Mouse (Mus musculus): Measurements from ENCODE around the gene Clec1b. TPM values are rescaled to one million over a fixed set of nuclear protein-coding genes. Genes with fewer than 3 reads are reported as not detected.
A peak's percentile ranks its signal among the peaks of the same experiment; 100 is the strongest.

Gene Clec1b
- polyA plus RNA-seq, 1 experiment from 2014 or later: 23.6 TPM

DNA sequence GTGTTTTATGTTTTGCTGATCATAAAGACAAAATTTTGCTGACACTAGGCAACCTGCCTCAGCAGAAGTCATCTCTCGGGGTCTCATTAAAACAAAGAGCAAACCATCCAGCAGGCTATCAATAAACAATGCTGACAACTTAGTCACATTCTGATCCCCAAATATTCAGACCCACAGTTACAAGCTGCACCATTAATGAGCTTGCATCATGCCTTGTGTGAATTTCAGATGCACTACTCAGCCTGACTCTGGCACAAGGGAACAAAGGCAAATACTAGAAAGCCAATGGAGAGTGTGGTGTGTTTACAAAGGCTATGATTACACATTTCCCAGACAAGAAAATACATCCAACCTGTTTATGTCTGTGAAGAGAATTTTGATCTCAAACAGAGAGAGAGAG lies 17.1 kb downstream of the Clec1b start:
- no peak overlapping the region for H3K4me2 ChIP-seq
- ATAC-seq (ENCODE audit: insufficient read depth): no peak
- H3K4me1 ChIP-seq (replicated peaks): no peaks in the 10 kb centered on the region
- 74% methylated on average over 1 of the region's 1 CpGs for WGBS (ENCODE audit: insufficient replicate concordance)
- H3K9ac ChIP-seq: no peak overlapping the region
- no peak overlapping the region for H3K27ac ChIP-seq (replicated peaks)
- no peaks in the 10 kb centered on the region for H3K36me3 ChIP-seq (replicated peaks)
- no peaks in the 10 kb centered on the region for H3K9me3 ChIP-seq (replicated peaks)
- no peak overlapping the region for H3K4me3 ChIP-seq (replicated peaks)
- H3K27me3 ChIP-seq: no peaks in the 10 kb centered on the region

DNA sequence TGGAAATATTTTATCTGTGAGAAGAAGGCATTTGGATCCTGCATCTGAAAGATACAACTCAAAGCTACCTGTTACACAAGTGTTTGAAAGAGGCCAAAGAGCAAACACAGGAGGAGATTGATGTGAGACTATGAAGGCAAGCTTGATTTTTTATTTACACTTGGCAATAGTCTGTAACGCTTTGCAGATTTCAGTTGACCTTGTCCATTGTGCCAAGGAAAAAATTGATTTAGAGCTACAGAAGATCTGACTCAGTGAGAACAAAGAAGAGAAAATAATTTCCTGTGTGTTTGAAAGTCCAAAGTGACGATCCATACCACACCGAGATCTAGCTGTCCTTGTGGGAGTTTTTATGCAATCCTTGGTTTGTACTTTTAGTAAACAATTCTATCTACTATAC lies 25.2 kb downstream of the Clec1b start:
- no peak for ATAC-seq (ENCODE audit: insufficient read depth)
- Histone ChIP-seq H3K36me3 (replicated peaks) (no peaks in the 10 kb centered on the region), H3K4me3 (replicated peaks) (no peak overlapping the region), H3K9me3 (replicated peaks) (no peaks in the 10 kb centered on the region), H3K27me3 (no peaks in the 10 kb centered on the region), H3K4me1 (replicated peaks) (0 out of 2 replicates have a peak, but pooled peaks cover 7% of the 10 kb centered on the region), H3K27ac (replicated peaks) (no peak overlapping the region), H3K9ac (no peak overlapping the region), H3K4me2 (no peak overlapping the region)
- 68% methylated on average over 3 of the region's 3 CpGs for WGBS (ENCODE audit: insufficient replicate concordance)

DNA sequence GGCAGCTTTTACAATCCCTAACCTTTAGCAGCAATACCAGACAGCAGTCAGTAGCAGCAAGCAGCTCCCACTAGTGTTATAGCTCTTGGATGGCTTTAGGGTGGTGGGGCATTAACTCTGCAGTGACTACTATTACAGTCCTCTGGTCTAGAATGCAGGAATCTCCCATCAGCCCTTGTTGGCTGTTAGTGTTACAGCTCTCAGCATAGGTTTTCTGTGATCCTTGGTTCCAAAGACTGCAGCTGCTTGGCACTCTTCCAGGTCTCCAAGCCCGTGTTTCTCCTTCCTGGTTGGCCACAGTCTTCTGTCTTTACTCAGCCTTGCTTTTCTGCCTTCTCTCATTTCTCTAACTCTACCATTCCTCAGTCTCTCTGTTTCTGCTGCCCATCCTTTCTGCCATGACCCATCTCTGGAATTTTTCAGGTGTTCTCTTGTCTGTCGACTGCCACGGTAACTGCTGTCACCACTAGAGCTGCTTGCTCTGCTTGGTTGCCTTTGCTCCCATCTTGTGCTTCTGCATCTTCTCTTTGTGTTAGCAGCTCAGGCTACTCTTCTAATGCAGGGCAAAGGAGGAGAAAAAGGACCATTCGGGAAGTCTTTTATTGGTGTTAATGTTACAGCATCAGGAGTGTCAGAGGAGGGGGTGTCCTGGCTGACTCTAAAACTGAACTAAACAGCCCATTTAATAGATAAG lies 26.1 kb downstream of the Clec1b start:
- no peaks in the 10 kb centered on the region for H3K36me3 ChIP-seq (replicated peaks)
- H3K27ac ChIP-seq (replicated peaks): no peak overlapping the region
- H3K4me2 ChIP-seq: no peak overlapping the region
- 61% methylated on average over 4 of the region's 4 CpGs for WGBS (ENCODE audit: insufficient replicate concordance)
- H3K27me3 ChIP-seq: no peaks in the 10 kb centered on the region
- no peak for ATAC-seq (ENCODE audit: insufficient read depth)
- H3K4me1 ChIP-seq (replicated peaks): 0 out of 2 replicates have a peak, but pooled peaks cover 7% of the 10 kb centered on the region
- H3K4me3 ChIP-seq (replicated peaks): no peak overlapping the region
- no peaks in the 10 kb centered on the region for H3K9me3 ChIP-seq (replicated peaks)
- no peak overlapping the region for H3K9ac ChIP-seq

- Histone ChIP-seq H3K9me3 (replicated peaks) (no peaks in the 10 kb centered on the region), H3K4me3 (replicated peaks) (no peak overlapping the region), H3K4me1 (replicated peaks) (0 out of 2 replicates have a peak, but pooled peaks cover 7% of the 10 kb centered on the region), H3K27me3 (no peaks in the 10 kb centered on the region), H3K9ac (no peak overlapping the region), H3K4me2 (no peak overlapping the region), H3K36me3 (replicated peaks) (no peaks in the 10 kb centered on the region), H3K27ac (replicated peaks) (no peak overlapping the region)
- peak; percentile 55; the same call in 1 of the 2 replicates for ATAC-seq (ENCODE audit: insufficient read depth)
- WGBS (ENCODE audit: insufficient replicate concordance): 11% methylated on average over 1 of the region's 1 CpGs
Measured at GRCm38 (mm10) chr6:129423734-129424072, 26.6 kb downstream of the Clec1b start.

- H3K9me3 ChIP-seq (replicated peaks): no peaks in the 10 kb centered on the region
- no peaks in the 10 kb centered on the region for H3K27me3 ChIP-seq
- H3K36me3 ChIP-seq (replicated peaks): no peaks in the 10 kb centered on the region
- H3K4me1 ChIP-seq (replicated peaks): 0 out of 2 replicates have a peak, but pooled peaks cover 7% of the 10 kb centered on the region
- peak overlapping the region; percentile 38; the same call in 1 of the 2 replicates for H3K27ac ChIP-seq (replicated peaks)
- ATAC-seq (ENCODE audit: insufficient read depth): 0 out of 2 replicates have a peak, but pooled peaks have one; percentile 13
- H3K9ac ChIP-seq: no peak overlapping the region
- H3K4me3 ChIP-seq (replicated peaks): no peak overlapping the region
- no peak overlapping the region for H3K4me2 ChIP-seq
- WGBS (ENCODE audit: insufficient replicate concordance): 13% methylated on average over 5 of the region's 5 CpGs
Measured at GRCm38 (mm10) chr6:129425217-129425616, 28.1 kb downstream of the Clec1b start.

- Histone ChIP-seq H3K4me1 (replicated peaks) (0 out of 2 replicates have a peak, but pooled peaks cover 7% of the 10 kb centered on the region), H3K9me3 (replicated peaks) (no peaks in the 10 kb centered on the region), H3K27ac (replicated peaks) (no peak overlapping the region), H3K4me2 (no peak overlapping the region), H3K27me3 (no peaks in the 10 kb centered on the region), H3K4me3 (replicated peaks) (no peak overlapping the region), H3K36me3 (replicated peaks) (no peaks in the 10 kb centered on the region), H3K9ac (no peak overlapping the region)
- 12% methylated on average over 5 of the region's 5 CpGs for WGBS (ENCODE audit: insufficient replicate concordance)
- ATAC-seq (ENCODE audit: insufficient read depth): peak; percentile 14; the same call in 1 of the 2 replicates
Measured at GRCm38 (mm10) chr6:129425812-129426211, 28.7 kb downstream of the Clec1b start.

- Histone ChIP-seq H3K4me3 (replicated peaks) (no peak overlapping the region), H3K9ac (no peak overlapping the region), H3K27me3 (no peaks in the 10 kb centered on the region), H3K27ac (replicated peaks) (no peak overlapping the region), H3K36me3 (replicated peaks) (no peaks in the 10 kb centered on the region), H3K4me2 (no peak overlapping the region), H3K9me3 (replicated peaks) (no peaks in the 10 kb centered on the region), H3K4me1 (replicated peaks) (0 out of 2 replicates have a peak, but pooled peaks cover 7% of the 10 kb centered on the region)
- WGBS (ENCODE audit: insufficient replicate concordance): 30% methylated on average over 4 of the region's 4 CpGs
- no peak for ATAC-seq (ENCODE audit: insufficient read depth)
Measured at GRCm38 (mm10) chr6:129427281-129427680, 30.2 kb downstream of the Clec1b start.

DNA sequence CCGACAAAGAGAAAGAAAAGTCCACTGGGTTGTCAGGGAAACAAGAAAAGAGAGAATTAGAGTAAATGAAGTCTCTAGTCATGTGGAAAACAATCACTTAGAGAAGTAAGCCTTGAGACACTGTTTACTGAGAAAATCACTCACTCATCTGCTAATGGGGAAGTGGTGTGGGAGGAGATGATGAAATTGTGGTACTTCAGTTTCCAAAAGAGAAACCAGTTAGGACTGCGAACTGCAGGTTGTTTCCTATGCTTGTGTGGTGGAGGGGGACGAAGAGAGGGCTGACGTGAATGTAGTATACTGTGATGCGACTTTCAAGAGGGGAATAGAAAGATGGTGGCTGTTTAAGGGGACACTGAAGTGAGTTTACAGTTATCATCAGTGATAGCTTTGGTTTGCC lies 37.1 kb downstream of the Clec1b start:
- H3K27me3 ChIP-seq: no peaks in the 10 kb centered on the region
- H3K4me2 ChIP-seq: no peak overlapping the region
- no peaks in the 10 kb centered on the region for H3K4me1 ChIP-seq (replicated peaks)
- no peak overlapping the region for H3K9ac ChIP-seq
- no peaks in the 10 kb centered on the region for H3K36me3 ChIP-seq (replicated peaks)
- 0 out of 2 replicates have a peak, but pooled peaks have one; percentile 12 for ATAC-seq (ENCODE audit: insufficient read depth)
- WGBS (ENCODE audit: insufficient replicate concordance): 19% methylated on average over 5 of the region's 5 CpGs
- no peak overlapping the region for H3K27ac ChIP-seq (replicated peaks)
- no peaks in the 10 kb centered on the region for H3K9me3 ChIP-seq (replicated peaks)
- H3K4me3 ChIP-seq (replicated peaks): no peak overlapping the region

DNA sequence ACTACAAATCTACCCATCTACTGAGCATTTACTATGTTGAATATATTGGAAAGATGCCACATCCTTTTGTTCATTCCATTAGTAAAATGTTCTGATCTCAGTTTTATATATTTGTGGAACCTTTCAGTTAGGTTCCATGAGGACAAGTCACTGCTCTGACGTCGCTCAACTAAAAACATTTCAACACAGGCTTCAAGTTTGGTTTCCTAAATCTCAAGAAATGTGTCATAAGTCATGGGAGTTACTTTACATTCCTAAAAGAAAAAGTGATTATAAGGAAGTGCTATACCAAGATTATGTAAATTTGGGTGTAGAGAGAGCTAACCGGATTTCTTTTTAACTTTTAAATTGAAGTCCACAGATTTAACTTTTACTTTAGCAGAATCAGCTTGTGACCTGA lies 38.9 kb downstream of the Clec1b start:
- Histone ChIP-seq H3K27me3 (no peaks in the 10 kb centered on the region), H3K9ac (no peak overlapping the region), H3K4me1 (replicated peaks) (no peaks in the 10 kb centered on the region), H3K4me3 (replicated peaks) (no peak overlapping the region), H3K4me2 (no peak overlapping the region), H3K36me3 (replicated peaks) (no peaks in the 10 kb centered on the region), H3K27ac (replicated peaks) (no peak overlapping the region), H3K9me3 (replicated peaks) (no peaks in the 10 kb centered on the region)
- 61% methylated on average over 3 of the region's 3 CpGs for WGBS (ENCODE audit: insufficient replicate concordance)
- ATAC-seq (ENCODE audit: insufficient read depth): no peak

- no peak overlapping the region for H3K27ac ChIP-seq (replicated peaks)
- H3K9me3 ChIP-seq (replicated peaks): no peaks in the 10 kb centered on the region
- no peak overlapping the region for H3K9ac ChIP-seq
- ATAC-seq (ENCODE audit: insufficient read depth): no peak
- no peaks in the 10 kb centered on the region for H3K27me3 ChIP-seq
- H3K4me1 ChIP-seq (replicated peaks): no peaks in the 10 kb centered on the region
- no peak overlapping the region for H3K4me3 ChIP-seq (replicated peaks)
- H3K4me2 ChIP-seq: no peak overlapping the region
- WGBS (ENCODE audit: insufficient replicate concordance): 76% methylated on average over 2 of the region's 2 CpGs
- H3K36me3 ChIP-seq (replicated peaks): no peaks in the 10 kb centered on the region
Measured at GRCm38 (mm10) chr6:129438033-129438432, 40.9 kb downstream of the Clec1b start.

DNA sequence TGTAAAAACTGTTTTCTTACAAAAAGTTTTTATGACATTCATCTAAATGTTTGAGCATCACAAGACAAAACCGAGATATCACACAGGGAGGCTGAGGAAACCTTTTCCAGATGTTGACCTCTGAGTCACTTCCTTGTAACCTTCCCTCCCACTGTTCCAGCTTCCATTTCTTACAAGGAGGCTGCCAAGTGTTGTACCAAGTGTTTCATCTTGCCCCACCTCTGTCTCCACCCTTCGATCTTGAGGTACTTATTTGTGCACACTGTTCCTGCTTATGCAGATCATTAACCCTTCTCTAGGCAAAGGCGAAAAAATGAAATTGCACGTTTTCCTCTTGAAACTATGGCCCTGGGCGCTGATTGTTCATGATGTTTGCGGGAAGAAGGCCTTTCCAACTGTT lies 52.6 kb downstream of the Clec1b start:
- H3K4me2 ChIP-seq: no peak overlapping the region
- no peaks in the 10 kb centered on the region for H3K4me1 ChIP-seq (replicated peaks)
- no peak overlapping the region for H3K9ac ChIP-seq
- H3K9me3 ChIP-seq (replicated peaks): no peaks in the 10 kb centered on the region
- no peaks in the 10 kb centered on the region for H3K27me3 ChIP-seq
- no peak for ATAC-seq (ENCODE audit: insufficient read depth)
- H3K36me3 ChIP-seq (replicated peaks): no peaks in the 10 kb centered on the region
- 64% methylated on average over 6 of the region's 6 CpGs for WGBS (ENCODE audit: insufficient replicate concordance)
- H3K4me3 ChIP-seq (replicated peaks): no peak overlapping the region
- no peak overlapping the region for H3K27ac ChIP-seq (replicated peaks)

Measured in liver, embryonic 15.5 days (tissue).